21 mouse cellular contexts compared by ENCODE assay signal in the genomic region with DNA sequence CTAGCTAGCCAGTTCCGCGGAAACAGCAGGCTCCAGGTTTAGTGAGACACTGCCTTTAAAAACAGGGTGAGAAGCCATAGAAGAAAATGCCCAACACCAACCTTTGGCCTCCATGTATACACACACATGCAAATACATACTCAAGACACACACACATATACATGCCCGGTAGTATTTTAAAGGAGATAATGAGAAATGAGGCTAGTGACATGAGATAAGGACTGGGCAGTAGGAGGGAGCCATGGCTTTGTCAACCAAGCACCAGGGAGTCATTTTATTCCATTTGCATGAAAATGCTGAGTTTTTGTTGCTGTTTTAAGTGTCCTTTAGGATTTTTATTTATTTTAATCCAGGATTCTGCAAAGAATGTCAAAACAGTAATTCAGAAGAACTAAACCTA. TPM values are rescaled to one million over a fixed set of nuclear protein-coding genes. Genes with fewer than 3 reads are reported as not detected.
"Had no signal": no experiment of that assay in that cellular context is flagged by ENCODE, and none has a peak within 500 bp of the region (broad histone marks: within the 10 kb centered on the region; RNA-seq: fewer than 3 reads in every experiment).

No protein-coding gene starts in this region.

- DNase-seq: kidney, adult 18-20 months; kidney, postnatal 25 days; layer of hippocampus, postnatal 36 days; lung, adult 18-20 months; lung, postnatal 10 days; lung, postnatal 4 days; retina, postnatal 1 day; right cerebral cortex, postnatal 25 days; thymus, adult 18-20 months; thymus, postnatal 14 days; thymus, postnatal 4 days had no signal

- H3K4me1 ChIP-seq: midbrain, embryonic 13.5 days; neural tube, embryonic 13.5 days had no signal

- H3K36me3 ChIP-seq: lung, embryonic 15.5 days; midbrain, embryonic 13.5 days; neural tube, embryonic 13.5 days had no signal

- ATAC-seq: inflammation-experienced regulatory T-cells, adult 6 months; midbrain, embryonic 13.5 days; midbrain, embryonic 16.5 days had no signal

- H3K27me3 ChIP-seq: lung, embryonic 15.5 days; midbrain, embryonic 13.5 days; neural tube, embryonic 13.5 days had no signal

- H3K9ac ChIP-seq: lung, embryonic 15.5 days; midbrain, embryonic 13.5 days; neural tube, embryonic 13.5 days had no signal

- H3K4me3 ChIP-seq: left cerebral cortex, adult 2 months; lung, embryonic 15.5 days; midbrain, embryonic 13.5 days; myocyte; neural tube, embryonic 13.5 days had no signal

- H3K9me3 ChIP-seq: lung, embryonic 15.5 days; midbrain, embryonic 13.5 days; neural tube, embryonic 13.5 days had no signal

- H3K4me2 ChIP-seq: lung, embryonic 15.5 days; midbrain, embryonic 13.5 days; neural tube, embryonic 13.5 days had no signal

- H3K27ac ChIP-seq: kidney, postnatal 0 days; left cerebral cortex, adult 2 months; lung, embryonic 15.5 days; midbrain, embryonic 13.5 days; neural tube, embryonic 13.5 days had no signal

RNA-seq across cellular contexts. Expression of a gene that starts 19.6 kb away (rescaled TPM):
- total RNA-seq: monocyte, adult 5-6 weeks; neutrophil, adult 5-6 weeks had no signal
